Mouse (Mus musculus): ENCODE data around the gene Lrrfip1. TPM values are rescaled to one million over a fixed set of nuclear protein-coding genes. Genes with fewer than 3 reads are reported as not detected.

Gene Lrrfip1
- 226 TPM for polyA plus RNA-seq (2017; shearing (Covaris generic))

GRCm38 (mm10) chr1:90998268-90998890 lies at the start of gene Lrrfip1:
Gene Lrrfip1 (plus strand): TSS chr1:90998737.

DNA sequence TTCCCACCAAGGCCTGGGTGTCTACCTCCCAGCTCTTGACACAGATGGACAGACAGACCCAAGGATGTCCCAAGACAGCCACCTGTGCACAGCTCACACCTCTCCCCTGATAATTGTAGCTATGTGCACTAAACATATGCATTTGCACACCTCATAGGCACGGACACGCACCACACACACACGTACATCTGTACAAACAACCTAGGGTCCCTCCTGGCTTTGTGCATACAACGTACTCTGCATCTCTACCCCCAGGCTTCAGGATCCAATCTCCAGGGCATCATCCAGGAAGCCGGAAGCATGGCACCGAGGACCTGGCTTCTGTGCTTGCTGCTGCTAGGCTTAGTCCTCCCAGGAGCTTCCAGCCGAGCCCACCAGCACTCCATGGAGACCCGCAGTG lies 45.7 kb upstream of the Lrrfip1 start, which contains the start of gene Prlh:
TSS of gene Prlh (plus strand) at position 301 of the 400 bp plus-strand sequence.

DNA sequence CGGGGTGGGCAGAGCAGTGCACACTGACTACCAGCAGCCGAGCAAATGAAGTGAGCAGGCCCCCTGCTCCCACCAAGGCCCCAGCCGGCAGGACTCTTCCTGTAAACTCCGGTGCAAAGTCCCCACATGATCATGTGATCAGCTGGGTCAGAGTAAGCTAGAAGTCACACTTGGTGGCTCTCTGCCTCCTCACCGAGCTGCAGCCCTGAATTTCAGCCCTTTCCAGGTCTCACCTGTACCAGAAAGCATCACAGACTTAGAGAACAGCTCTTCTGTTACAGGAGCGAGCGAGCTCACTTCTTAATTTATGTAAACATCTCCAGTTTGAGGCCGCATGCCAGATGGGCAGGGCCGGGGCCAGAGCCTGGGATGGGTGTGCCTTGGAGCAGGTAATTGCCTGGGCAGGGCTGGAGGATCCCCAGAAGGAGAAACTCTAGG lies 29.2 kb upstream of the Lrrfip1 start, which contains the start of gene Rab17:
TSS of gene Rab17 (minus strand) at position 315 of the 438 bp plus-strand sequence.

DNA sequence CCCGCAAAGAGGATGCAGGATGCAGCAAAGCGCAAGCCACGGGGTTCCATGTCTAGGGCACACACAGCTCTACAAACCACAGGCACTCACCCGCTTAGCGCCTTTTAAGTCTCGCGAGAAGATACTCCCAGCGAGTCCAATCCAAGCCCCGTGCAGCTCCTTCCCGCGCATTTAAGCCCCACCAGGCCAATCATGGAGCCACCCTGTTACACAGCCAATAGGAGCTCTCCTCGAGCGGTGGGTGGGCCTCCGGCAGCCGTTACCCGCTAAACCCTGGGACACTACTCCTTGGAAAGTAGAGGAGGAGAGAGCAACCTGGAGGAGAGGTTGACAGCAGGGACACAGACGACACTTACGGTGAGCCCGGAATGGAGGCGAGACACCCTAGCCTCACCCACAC lies 146.3 kb downstream of the Lrrfip1 start, which contains the start of gene Rbm44:
TSS of gene Rbm44 (plus strand) at position 277 of the 400 bp plus-strand sequence.

Other genes starting within 250 kb of the Lrrfip1 start
- 0.50 TPM for gene Col6a3, start 154.8 kb upstream of the Lrrfip1 start, polyA plus RNA-seq (2017; shearing (Covaris generic))
- gene Mlph, start 83.7 kb upstream of the Lrrfip1 start, polyA plus RNA-seq (2017; shearing (Covaris generic)): not detected
- not detected for gene Prlh, start 45.6 kb upstream of the Lrrfip1 start, polyA plus RNA-seq (2017; shearing (Covaris generic))
- gene Rab17, start 29.1 kb upstream of the Lrrfip1 start, polyA plus RNA-seq (2017; shearing (Covaris generic)): not detected
- 0.26 TPM for gene Rbm44, start 146.4 kb downstream of the Lrrfip1 start, polyA plus RNA-seq (2017; shearing (Covaris generic))
- 35.9 TPM for gene Ramp1, start 181.1 kb downstream of the Lrrfip1 start, polyA plus RNA-seq (2017; shearing (Covaris generic))